Mouse (Mus musculus): ENCODE measurements around the gene Cd24a.

The Cd24a gene

DNA sequence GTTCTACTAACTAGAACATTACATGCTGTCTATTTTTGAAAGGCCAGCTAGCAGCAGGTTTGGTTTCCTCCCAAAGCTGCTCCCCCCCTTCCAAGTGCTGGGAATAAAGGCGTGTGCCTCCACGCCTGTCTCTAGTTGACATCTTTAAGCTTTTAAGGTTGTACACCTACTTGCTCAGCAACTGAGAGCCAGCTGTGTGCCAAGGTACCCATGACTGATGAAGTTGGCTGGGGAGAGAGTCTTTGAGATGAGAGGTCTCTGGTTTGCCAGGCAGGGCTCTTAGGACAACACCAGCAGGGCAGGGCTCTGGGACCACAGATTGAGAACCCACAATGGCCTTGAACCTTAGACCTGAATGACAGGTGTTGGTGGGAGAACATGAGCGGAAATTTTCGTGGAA, 6.5 kb downstream of the Cd24a start:
- no peak for DNase-seq

DNA sequence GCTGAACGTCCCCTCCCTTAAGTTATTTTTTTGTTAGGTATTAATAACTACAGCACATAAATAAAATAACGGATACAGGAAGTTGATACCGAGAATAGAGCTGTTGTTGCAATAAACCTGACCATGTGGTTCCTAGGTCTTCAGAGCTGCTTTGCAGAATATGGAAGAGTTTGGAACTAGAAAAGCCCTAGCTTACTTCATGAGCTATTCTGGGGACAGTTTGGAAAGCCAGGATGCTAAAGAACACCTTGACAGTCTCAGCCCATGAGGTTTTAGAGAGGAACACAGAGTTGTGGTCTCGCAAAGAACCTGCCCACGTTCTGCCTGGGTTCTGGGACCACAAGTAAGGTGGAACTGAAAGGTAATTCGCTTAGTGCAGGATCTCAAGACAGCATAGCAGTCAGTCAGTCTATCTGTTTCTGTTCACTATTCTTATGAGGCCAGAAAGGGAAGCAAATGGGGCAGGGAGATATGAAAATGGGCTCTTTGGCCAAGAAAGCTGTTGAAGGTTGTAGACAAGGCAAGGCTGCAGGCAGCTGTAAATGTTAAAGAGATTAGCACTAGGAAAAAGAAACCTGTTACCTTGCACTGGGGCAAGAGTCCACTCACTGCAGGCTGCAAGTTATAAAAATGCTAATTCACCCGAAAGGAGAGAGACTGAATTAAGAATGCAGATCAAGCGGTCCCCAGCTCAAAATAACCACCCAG, 10.5 kb downstream of the Cd24a start:
- no peak for DNase-seq

DNA sequence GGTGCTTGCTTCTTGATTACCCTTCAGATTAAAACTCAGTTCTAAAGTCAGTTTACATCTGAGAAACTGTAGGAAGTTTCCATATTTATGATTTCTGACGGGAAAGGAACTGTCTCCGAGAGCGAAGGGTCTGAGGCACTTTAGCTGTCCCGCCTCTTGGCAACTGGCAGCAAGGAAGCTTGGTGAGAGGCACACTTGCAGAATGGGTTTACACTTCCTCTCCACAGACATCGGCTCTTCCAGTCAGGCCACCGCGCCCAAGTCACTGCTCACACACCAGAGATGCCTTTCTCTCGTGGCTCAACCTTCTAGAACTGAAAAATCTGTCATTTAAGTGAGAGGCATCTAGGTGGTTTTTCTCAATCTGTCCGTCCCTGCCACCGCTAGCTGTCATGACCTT, 13.4 kb downstream of the Cd24a start:
- no peak for DNase-seq

DNA sequence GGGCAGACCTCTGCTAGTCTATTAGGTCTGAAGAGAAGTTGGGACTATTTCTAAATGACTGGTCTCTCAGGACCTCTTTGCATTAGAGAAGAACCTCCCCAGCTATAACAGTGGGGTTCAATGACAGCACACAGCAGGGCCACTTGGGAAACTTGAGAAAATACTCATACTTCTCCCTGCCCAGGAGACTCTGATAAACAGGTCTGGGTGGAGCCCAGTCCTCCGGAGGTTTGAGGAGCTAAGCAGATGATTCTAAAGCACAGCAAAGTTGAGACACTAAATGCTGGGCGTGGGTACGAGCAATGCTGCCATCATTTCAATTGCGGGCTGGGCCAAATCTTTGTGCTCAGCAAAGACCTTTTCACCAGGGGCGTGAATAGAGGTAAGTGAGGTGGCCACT, 15.1 kb downstream of the Cd24a start:
- DNase-seq, result no peak

DNA sequence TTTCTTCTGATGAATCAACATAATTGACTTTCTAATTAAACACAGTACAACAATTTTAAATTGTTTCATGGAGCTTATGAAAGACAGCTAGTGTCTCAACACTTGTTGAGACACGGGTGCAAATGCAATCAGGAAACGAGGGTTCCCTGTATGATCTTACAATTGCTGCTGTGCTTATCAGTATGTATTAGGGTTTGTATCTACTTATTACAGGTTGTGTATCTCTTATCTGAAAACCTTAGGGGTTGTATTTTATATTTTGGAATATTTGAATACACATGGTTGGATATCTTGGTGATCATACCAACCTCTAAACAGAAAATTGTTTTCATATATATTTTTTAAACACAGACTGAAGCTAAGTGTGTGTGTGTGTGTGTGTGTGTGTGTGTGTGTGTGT, 16.1 kb downstream of the Cd24a start:
- no peak for DNase-seq

DNA sequence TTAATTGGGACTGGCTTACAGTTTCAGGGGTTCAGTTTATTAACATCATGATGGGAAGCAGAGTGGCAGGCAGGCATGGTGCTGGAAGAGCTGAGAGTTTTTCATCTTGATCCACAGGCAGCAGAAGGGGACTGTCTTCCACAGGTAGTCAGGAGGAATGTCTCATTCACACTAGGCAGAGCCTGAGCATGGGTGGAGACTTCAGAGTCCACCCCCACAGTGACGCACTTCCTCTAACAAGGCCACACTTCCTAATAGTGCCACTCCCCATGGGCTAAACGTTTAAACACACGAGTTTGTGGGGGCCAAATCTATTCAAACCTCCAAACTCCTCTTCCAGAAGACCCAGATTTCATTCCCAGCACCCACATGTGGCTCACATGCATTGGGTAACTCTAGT, 16.8 kb downstream of the Cd24a start:
- DNase-seq, result no peak

DNA sequence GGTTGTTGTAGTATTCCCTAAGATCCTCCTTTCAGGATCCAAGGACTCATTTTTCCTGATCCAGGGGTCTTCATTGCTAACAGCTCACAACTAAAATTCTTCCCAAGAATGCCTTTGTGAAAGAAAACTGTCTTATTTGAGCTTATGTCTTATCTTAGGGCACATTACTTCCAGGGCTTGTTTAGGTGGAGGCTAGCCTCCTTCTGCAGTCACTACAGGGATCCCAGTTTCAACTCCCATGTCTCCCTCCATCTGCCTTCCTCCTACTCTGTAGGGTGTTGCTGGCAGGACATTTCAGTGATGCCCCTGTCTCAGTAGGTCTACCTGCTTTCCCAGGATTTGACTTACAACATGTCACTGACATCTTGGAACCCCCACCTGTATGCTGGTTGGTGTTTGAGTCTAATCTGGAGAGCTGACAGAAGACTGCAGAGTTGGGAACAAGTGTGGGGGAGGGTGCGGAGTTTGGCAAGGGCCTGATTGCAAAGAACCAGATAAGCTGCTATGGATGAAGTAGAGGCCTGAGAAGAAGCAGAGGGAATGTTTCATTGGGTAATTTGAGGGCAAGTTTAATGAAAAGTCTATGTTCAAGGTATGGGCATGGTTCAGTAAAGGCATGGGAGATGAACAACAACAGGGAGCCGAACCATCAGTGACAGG, 20.1 kb downstream of the Cd24a start:
- no peak for DNase-seq

DNA sequence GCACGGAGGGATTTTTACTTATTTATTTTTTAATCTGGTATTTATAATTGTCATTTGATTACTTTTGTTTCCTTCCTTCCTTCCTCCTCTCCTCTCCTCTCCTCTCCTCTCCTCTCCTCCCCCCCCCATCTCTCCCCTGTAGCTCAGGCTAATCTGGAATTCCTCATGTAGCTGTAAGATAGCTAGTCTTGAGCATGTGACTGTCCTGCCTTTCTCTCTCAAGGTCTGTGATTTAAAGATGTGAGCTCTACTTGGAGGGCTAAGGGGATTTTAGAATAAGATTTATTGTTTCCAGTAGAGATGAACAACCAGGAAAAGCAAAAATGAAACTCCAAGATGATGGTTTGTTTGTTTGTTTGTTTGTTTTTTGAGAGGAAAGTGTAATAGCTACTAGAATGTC, 23.0 kb downstream of the Cd24a start:
- DNase-seq, result no peak

DNA sequence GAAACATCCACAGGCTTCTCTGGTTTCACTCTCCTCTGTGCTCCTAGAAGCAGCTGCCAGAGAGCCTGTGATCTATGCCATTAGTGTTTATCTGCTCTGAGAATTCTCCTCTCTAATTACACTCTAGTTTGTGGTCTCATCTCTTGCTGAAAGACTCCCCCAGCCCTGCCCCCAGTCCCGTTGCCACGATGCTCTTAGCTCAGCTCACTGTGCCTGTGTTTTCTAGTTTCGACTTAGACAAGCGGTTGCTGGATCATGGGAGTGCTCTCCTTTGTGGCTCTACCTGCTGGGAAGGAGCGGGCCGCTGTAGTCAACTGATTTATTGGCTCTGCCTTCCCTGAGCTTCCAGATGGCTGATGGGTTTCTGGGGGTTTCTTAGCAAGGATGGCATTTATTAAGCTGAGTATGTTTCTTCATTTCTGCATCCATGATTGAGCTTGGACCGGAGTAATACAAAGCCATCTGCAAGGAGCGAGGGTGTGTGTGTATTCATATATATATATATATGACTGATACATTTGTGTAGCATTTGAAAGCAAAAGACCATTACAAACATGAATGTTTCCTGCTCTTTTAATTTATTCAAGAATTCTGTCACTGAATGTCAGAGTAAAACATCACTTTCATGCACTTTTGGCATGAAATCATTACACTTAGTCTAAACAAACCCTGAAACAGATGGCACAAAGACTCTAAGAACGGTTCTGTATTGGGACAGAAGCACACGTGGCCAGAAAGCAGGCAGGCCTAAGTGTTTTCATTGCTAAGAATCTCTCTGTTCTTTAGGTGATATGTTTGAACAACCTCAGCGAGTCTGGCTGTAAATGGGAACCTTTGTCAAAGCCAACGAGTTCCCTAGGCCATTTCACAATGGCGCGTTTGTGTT, 23.7 kb downstream of the Cd24a start:
- DNase-seq, result no peak

DNA sequence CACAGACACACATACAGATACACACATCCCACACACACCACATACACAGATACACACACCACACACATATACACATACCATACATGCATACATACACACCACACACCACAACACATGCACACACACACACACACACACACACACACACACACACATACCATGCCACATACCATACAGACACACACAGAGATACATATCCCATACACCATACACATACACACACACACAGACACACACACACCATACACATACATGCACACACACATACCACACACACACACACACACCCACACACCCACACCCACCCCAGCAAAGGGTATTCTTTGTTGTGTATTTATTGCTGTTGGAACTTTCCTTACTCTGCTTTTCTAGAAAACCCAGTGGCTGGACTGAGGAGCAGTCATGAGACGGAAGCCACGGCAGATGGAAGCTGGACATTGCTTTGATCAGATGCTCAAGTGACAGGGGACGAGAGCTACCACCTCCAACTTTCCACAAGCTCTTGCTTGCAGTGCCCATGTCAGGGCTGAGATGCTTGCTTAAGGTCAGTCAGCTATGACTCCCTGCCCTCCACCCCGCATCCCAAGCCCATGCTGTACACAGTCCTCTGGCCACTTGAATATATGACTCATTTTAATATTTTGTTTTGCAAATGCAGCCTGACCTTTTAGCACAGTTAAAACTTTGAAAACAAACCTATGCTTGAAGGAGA, 26.0 kb downstream of the Cd24a start:
- no peak for DNase-seq

DNA sequence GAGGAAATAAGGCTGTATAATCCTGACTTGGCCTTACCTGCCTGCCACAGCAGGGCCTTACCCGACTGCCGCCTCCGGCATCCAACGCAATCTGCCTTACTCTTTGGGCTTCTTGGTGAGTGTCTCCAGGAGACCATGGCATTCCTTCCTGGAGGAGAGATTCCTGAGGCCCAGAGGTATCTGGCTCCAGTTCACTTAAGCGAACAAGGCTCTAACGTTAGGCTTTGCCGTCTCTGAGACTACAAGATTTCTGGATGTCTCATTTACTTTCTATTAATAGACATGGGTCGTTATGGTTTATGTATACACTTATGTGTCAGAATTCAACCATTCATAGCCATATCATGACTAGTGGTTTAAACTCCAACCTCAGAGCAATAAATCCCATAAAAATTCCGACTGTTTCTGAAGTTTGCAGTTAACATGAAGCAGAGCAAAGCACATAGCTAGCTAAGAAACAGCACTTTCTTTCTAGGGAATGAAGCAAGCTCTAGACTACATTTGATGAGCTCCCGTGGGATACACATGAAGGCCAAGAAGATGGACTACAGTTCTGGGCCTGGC, 26.7 kb downstream of the Cd24a start:
- no peak for DNase-seq

DNA sequence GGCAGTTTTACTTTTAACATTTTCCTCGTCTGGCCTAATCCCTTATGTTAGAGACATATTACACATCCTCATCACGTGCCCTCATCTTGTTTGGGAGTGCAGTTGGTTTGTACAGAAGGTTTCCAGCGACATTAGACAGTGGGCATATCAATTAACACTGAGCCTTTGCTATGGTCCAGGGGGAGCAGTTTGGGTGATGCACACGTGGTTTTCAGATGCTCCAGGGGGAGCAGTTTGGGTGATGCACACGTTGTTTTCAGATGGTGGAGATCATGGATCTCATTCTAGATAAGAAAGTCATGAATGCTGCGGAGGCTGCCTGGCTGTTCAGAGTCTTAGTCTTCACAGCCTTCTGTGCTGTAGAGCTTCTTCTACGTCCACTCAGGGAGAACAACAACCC, 27.8 kb downstream of the Cd24a start:
- DNase-seq, result no peak

DNA sequence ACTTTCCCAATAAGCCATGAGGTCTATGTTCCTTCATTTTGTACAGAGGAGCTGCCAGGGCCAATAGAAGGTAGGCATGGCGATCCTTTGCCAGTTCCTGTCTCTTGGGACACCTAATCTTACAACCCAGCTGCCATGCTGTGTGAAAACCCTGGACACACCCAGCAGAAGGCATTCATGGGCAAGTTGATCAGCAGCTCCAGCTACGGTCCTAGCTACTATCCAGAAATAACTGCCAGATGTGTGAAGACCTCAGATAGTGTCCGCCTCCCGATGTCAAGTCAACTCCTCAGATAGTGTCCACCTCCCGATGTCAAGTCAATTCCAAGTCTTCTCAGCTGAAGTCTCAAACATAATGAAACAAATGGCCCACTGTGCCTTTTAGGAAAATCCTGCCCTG, 31.4 kb downstream of the Cd24a start:
- DNase-seq, result no peak

DNA sequence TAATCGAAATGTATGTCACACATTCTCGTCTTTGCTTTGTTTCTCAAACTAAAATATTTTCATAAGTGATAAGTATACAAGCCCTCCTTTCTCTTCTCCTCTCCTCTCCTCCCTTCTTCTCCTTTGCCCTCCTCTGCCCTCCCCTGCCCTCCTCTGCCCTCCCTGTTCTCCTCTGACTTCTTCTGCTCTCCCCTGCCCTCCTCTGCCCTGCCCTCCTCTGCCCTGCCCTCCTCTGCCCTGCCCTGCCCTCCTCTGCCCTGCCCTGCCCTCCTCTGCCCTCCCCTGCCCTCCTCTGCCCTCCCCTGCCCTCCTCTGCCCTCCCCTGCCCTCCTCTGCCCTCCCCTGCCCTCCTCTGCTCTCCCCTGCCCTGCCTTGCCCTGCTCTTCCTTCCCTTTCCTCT, 31.9 kb downstream of the Cd24a start:
- DNase-seq, result no peak

DNA sequence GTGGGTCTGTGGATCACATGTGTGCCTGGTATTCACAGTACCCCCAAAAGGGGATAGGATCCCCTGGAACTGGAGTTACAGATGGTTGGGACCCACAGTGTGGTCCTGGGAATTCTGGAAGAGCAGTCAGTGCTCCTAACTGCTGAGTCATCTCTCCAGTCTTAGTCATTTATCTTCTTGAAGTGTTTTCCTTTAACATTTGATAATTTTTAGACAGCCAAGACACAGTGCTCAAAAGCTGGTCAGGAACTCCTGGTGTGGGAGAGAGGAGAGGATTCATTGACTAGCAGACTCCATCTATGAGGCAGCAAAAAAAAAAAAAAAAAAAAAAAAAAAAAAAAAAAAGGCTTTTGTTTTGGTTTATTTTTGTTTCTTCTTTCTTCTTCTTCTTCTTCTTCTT, 33.0 kb downstream of the Cd24a start:
- no peak for DNase-seq

DNA sequence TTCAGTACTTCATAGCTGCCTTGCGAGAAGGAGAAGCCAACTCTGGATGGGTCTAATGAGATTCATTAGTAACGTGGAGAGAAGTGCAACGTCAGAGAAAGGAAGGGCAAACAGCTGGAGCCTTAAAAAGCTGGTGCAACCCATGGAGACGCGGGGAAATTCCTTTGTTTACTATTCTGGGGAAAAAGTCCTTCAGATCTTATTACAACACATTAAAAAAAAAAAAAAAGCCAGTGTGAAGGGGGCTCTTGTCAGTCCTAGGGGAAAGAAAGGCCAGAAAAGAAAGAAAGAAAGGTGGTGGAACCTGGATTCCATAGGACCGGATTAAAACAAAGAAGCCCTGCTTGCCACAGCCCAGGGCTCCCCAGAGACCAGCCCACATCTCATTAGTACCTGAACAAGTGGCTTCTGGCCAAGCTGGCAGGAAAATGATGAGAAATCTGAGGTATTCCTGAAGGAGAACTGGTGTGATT, 41.0 kb downstream of the Cd24a start:
- DNase-seq, result no peak

DNA sequence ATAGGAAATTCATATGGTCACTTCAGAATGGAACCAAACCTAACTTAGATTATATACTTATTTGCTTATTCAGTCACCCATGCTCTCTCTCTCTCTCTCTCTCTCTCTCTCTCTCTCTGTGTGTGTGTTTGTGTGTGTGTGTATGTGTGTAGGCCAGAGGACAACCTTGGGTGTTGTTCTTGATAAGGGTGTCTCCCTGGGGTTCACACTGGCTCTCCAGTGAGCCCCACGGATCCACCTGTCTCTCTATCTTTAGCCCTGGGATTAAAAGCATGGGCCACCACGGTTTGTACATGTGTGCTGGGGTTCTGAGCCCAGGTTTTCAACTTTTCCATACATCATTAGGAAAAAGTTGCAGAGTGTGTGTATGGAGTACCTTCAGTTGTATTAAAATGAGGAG, 41.9 kb downstream of the Cd24a start:
- DNase-seq, result no peak

DNA sequence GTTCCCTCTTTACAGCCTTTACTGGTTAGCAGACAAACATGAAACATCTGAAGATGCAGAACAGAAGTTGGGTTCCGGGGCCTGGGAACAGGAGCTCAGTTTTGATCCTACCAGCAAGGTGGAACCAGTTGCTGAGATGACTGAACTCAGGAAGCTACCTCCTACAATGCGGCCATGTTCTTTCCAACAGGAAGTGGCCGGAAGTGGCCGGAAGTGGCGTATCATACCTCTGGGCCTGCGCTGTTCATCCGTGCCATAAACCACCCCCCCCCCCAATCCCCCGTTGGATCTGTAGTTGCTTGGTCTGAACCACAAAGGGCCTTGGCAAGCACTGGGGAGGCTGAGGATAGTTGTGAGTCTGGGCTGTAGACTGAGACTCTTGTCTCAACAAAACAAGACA, 45.4 kb downstream of the Cd24a start:
- no peak for DNase-seq

DNA sequence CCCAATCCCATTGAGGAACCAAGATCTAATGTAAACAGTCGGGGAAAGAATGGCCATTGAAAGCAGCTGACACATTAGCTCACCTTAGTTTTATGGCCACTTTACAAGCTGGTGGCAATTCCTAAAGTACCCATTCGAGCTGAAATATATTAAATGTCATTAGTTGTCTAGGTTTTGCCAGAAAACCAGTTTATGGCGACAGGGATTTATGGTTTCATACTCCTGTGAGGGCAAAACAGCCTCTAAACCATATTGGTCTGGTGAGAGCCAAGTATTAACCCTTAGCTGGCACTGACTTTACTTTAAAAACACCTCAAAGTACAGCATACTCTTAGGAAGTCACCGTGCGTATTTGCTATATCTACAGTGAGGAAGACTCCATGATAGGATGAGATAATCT, 46.3 kb downstream of the Cd24a start:
- DNase-seq, result no peak

DNA sequence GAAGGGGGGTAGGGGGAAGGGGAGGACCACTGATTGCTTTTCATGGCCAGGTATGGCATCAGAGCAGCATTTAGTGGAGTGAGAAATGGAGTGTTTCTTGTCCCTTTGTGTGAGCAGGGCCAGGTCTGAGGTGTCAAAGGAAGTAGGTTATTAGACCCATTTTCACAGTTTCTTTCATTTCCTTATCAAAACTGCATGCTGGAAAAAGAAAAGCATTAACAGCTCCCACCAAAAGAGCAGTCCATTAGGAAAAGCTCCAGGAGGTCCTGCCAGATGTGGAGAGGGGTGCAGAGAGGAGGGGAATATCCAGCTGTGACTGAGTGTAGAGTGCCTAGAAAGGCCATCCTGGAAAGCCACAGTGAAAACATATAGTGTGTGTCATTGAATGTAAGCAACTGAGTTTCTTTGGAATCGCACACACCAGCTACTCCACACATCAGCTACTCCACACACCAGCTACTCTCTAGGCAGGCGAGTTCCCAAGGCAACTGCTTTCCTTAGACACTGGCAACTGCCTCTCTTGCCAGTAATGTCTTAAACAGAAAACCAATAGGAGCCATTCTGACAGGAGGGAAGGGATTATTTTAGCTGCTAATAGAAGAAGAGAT, 46.8 kb downstream of the Cd24a start:
- no peak for DNase-seq

DNA sequence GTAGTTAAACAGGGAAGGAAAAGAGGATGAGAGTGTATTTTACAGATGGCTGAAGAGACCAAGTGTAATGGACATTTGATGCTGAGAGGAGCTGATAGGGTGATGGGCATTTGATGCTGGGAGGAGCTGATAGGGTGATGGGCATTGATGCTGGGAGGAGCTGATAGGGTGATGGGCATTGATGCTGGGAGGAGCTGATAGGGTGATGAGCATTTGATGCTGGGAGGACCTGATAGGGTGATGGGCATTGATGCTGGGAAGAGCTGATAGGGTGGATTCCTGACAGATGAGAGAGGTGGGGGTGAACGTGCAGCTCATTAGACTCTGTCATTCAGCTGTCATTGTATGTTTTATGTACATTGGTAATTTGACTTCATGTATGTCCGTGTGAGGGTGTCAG, 47.5 kb downstream of the Cd24a start:
- no peak for DNase-seq

DNA sequence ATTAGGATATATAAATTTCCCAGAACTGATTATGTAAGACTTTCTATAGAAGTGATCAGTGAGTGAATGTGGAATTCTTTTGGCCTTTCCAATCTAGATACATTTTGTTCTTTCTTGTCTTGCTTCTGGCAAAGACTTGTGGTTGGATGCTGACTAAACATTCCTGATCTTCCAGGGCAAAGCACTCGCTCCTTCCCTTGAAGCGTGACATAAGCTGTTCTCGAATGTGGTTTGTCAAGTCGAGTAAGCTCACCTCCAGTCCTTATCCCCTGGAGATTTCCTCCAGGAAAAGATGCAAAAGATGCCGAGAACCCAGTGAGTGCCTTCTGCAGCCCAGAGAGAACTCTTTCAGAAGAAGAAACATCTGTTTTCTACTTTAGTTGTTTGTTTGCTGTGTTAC, 51.1 kb downstream of the Cd24a start:
- DNase-seq, result no peak

DNA sequence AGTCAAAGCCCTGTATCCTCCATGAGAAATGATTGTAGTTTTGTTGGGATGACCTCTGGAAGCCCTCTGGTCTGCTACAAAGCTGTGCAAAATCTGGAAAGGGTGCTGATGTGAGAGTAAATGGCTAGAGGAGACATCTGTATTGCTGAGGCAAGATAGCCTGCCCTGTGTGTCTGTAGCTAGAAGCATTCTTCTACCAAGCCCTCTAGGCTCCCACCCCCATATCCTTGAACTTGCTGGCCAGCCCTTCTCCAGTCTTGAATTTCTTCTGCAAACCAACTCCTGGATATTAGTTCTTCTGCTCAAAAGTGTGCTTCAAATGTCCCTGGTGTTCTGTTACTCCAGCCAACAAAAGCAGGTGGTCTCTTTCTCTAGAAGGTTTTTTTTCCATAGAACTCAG, 51.8 kb downstream of the Cd24a start:
- no peak for DNase-seq
